Mouse (Mus musculus) retina, postnatal 1 day (tissue): ENCODE data around the gene Sema3d.

ENCODE experiments used
- DNase-seq: peaks from one replicate; pipeline ENCODE4 v3.0.0-alpha.2; 2012

The Sema3d gene

GRCm38 (mm10) chr5:12637763-12638468, 254.7 kb downstream of the Sema3d start:
- no peak for DNase-seq
